Mouse (Mus musculus) cerebral cortex, adult 2 months (tissue): ENCODE results near the gene Cnfn.

ENCODE experiments used
- WGBS: fragments of 180-500 bp; shearing (Covaris S2); methylation state at CpG from one replicate; pipeline ENCODE4 v1.1.7; 2018; 5-methylcytosine and 5-hydroxymethylcytosine counted together

Gene Cnfn

GRCm38 (mm10) chr7:25390054-25390770 is 20.7 kb upstream of the Cnfn start:
- WGBS = 46% methylated on average over 8 of the region's 8 CpGs

DNA sequence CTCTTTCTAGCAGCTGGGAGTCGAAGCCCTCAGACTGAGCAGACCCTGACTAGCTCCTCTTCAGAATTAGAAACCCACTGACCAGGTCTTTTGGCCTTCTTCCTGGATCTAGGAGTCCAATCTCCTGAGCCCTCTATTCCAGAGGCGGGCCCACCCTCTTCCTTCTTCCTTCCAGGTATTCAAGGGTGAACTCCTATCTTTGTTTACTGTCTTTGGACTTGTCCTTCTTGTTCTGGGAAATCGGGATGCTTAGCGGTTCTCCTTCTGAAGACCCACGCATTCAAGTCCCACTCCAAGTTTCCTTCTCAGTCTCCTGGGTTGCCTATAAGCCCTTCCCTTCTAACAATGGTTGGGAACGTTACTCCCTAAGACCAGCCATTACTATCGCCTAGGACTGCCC is 19.4 kb upstream of the Cnfn start:
- WGBS = 82% methylated on average over 7 of the region's 7 CpGs

DNA sequence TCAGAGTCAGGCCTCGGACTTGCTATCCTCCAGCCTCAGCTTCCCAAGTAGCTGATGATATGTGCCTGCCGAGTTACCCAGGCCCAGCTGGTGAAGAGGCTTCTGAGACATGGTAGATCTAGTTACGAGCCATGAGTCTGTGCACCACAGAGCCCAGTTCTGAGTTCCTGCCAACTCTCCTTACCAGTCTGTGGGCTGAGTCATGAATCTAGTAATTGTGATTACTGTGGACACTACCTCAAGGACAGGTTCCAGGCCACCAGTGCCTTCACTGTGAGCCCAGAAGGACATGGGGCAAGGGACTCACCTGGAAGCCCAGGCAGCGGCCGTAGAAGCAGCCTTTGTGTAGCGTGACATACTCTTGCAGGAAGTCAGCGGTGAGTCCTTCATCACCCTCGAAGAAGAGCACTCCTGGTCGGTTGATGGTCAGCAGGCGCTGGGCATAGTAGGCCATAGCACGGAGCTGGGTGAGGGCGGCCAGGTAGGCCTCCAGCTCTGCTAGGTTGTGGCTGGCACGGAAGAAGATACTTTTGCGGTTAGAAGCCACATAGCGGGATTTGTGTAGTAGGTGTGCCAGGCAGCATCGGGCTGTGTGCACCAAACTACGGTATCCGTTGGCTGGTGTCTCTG is 18.4 kb upstream of the Cnfn start:
- 87% methylated on average over 18 of the region's 18 CpGs for WGBS

DNA sequence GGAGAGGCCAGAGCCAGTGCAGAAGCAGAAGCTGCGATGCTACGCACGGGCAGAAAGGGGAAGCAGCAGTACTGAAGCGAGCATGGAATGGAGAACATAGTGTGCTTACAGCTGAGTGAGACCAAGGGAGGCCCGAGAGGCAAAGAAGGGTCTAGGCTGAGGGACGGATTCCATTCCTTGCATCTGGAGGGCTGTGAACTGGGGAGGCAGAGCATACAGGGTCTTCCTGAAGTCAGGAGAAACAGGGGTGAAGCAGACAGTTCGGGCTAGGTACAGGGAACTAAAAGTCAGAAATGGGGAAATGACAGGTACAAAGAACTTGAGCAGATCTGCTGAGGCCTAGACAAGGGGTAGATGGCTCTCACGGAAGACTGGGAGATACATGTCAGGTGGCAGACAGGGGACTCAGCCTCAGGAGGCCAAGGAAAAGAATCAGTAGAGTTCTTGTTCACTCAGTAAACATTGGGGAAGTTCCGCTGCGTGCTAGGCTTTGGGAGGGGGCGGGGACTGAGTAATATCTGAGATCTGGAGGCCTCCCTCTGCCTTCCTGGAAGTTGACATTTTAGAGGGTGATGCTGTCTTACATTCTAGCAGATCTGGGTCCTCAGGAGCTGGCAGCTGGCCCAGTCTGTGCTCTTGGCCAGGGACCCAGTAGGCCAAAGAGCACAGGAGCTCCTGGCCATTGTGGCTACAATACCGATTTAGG is 16.5 kb upstream of the Cnfn start:
- WGBS = 66% methylated on average over 12 of the region's 12 CpGs

GRCm38 (mm10) chr7:25385259-25385658 is 15.7 kb upstream of the Cnfn start:
- 93% methylated on average over 12 of the region's 12 CpGs for WGBS

- 87% methylated on average over 9 of the region's 9 CpGs for WGBS
These were observed 15.3 kb upstream of the Cnfn start for GRCm38 (mm10) chr7:25384818-25385217.

GRCm38 (mm10) chr7:25384318-25384717 is 14.8 kb upstream of the Cnfn start:
- 80% methylated on average over 13 of the region's 13 CpGs for WGBS

DNA sequence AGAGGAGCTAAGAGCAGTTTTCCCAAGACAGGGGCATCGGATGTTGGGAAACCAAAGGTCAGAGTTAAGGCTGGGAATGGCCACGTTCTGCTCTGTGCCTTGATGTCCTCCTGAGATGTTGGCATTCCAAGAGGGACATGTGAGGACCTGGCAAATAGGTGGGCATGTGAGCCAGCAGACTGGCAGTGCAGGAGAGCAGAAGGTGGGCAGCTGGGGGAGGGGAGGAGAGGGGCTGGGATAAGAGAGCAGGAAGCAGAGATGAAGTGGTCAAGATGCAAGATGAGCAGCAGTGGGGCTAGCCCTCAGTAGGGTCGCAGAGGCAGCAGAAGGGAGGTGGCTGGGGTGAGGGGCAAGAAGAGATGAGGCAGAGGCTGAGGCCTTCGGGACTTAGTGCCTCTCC is 14.4 kb upstream of the Cnfn start:
- 79% methylated on average over 4 of the region's 4 CpGs for WGBS

DNA sequence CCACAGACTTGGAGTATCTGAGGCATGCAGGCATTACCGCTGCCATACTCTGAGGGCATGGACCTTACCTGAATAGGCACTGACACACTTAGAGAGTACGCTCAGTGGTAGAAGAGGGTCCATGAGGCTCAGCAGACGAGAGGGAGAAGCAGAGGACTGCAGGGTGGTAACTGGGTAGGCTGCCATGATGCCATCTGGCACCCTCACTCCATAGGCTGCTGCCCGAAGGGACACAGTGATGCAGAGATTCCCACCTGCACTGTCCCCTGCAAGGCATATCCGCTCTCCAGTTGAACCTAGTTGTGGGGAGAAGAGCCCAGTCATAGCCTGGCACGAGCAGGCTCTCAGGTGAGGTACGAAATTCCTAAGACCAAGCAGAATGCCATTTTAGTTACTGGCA is 13.9 kb upstream of the Cnfn start:
- WGBS = 83% methylated on average over 7 of the region's 7 CpGs

- 65% methylated on average over 3 of the region's 3 CpGs for WGBS
These were observed 11.8 kb upstream of the Cnfn start for GRCm38 (mm10) chr7:25381284-25381680.

GRCm38 (mm10) chr7:25380392-25381283 is 11.1 kb upstream of the Cnfn start:
- 77% methylated on average over 18 of the region's 18 CpGs for WGBS

- 20% methylated on average over 42 of the region's 42 CpGs for WGBS
These were observed 10.2 kb upstream of the Cnfn start for GRCm38 (mm10) chr7:25379551-25380351.

DNA sequence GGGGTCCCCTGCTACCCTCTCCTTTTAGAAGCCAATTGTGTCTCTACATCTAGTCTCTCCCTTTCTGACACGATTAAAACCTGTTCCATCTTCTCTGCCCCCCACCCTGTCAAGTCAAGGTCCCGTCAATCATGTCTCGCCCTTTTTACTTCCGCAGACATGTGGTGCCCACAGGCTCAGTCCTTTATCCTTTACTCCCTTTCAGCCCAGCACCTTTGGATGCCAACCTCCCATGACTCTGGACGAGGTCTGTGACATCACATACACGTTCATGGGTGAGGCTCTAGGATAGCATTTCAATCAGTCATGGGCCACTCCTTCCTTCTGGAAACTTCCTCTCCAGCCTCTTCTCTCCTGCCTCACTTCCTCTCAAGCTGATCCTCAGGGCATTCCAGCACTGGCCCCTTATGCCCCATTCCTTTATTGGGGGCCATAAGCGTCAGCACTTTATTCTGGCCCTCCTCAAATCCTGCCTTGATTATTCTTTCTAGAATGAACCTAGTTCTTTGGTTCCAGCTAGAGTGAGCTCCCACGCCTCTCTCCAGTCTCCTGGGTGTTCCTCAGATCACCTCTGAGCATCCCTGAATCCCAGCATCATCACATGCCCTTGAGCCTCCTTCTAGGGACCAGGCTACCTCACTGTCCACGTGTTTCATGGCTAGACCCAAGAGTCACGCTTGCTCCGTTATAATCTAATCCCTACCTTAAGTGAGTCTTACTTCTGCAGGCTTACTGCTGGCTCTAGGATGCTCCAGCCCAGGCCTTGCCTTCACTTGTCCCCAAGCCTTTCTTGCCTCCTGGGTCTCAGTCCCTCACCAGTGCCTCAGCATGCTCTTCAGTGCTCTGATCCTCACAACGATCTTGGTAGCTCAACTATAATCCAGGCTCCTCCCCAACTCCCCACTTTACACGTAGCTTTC is 8.9 kb upstream of the Cnfn start:
- 80% methylated on average over 13 of the region's 13 CpGs for WGBS

DNA sequence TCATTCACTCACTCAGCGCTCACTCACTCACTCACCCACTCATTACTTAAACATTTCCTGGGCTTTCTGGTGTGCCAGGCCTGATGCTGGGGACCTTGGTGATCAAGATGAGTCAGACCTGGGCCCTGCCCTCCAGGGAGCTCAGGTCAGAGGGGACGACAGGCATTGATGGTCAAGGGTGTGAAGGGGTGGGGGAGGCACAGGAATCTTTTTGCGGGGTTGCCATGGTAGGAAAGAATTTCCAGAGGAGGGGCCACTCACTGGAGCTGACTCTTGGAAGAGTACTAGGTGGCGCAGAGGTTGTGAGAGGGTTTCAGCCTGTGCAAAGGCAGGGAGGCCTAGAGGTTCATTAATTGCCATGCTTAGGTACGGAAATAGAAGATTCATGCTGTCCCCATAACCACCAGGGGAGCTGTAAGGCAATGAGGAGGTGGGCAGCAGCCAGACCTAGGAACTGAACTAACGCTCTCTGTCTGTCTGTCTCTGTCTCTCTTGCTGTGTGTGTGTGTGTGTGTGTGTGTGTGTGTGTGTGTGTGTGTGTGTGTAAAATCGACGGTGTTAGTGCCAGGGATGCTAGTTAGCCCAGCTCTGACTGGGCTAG is 7.7 kb upstream of the Cnfn start:
- 34% methylated on average over 8 of the region's 8 CpGs for WGBS

DNA sequence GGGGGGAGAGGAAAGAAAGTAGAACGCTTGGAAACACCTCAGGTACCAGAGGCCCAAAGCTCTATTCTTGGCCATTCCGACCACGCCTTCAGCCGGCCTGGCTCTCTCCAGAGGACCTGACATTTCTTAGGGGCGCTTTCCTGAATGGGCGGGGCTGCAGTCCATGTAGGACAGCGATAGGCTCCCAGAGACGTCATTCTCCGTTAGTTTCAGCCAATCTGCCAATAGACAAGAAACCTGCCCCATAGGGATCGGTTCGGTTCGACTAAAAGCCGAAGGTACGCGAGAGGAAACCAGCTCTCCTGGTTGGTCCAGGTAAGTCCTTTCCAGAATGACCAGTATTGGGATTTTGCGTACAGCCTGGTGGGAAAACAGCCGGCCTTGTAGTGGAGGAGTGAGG is 7.0 kb upstream of the Cnfn start:
- 12% methylated on average over 17 of the region's 17 CpGs for WGBS

GRCm38 (mm10) chr7:25372441-25372840 is 2.9 kb upstream of the Cnfn start:
- WGBS = 87% methylated on average over 5 of the region's 5 CpGs

DNA sequence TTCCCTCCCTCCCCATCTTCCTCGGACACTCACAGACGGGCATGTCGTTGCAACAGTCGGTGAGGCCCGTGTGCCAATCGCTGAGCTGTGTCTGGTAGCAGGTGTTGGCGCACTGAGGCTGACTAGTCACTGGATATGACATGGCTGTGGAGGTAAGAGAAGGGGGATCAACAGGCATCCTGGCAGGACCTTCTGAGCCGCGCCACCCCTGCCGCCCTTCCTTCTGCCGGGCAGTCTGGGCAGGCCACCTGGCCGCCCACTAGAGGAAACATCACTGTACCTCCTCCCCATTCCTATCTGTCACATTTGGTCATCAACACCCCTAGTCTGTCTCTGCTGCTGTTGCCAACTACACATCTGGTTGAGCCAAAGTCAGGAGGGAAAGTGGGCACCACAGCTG is 1.2 kb downstream of the Cnfn start:
- WGBS = 25% methylated on average over 12 of the region's 12 CpGs

GRCm38 (mm10) chr7:25367632-25368293 is 1.8 kb downstream of the Cnfn start:
- 13% methylated on average over 33 of the region's 33 CpGs for WGBS
